Mouse (Mus musculus) embryonic facial prominence, embryonic 15.5 days (tissue): ENCODE data around the gene Apol9a. TPM values are rescaled to one million over a fixed set of nuclear protein-coding genes. Genes with fewer than 3 reads are reported as not detected.

Experiments used
- ATAC-seq: fragments of 200-750 bp; cut with Nextera tagmentation; 2 replicates; pipeline ENCODE4 v1.8.0; 2017; ENCODE audit warnings: low read depth, moderate TSS enrichment; ENCODE audit not compliant: insufficient number of reproducible peaks, low FRiP score, low TSS enrichment
- H3K27ac ChIP-seq: fragments of 300-500 bp; sonication (generic); replicated peaks from 2 replicates; pipeline ENCODE4 v1.5.1; 2015; ENCODE audit warnings: mild to moderate bottlenecking, inconsistent platforms
- H3K27me3 ChIP-seq: fragments of 300-500 bp; sonication (generic); 2 replicates; pipeline ENCODE4 v1.6.1; 2015; ENCODE audit warnings: inconsistent platforms
- H3K36me3 ChIP-seq: fragments of 300-500 bp; sonication (generic); 2 replicates; pipeline ENCODE4 v1.6.1; 2015; ENCODE audit warnings: mild to moderate bottlenecking, inconsistent platforms
- H3K4me1 ChIP-seq: fragments of 300-500 bp; sonication (generic); 2 replicates; pipeline ENCODE4 v1.6.1; 2015; ENCODE audit warnings: inconsistent platforms
- H3K4me2 ChIP-seq: fragments of 300-500 bp; sonication (generic); replicated peaks from 2 replicates; pipeline ENCODE4 v1.6.1; 2015; ENCODE audit warnings: mild to moderate bottlenecking, inconsistent platforms
- H3K4me3 ChIP-seq: fragments of 300-500 bp; sonication (generic); replicated peaks from 2 replicates; pipeline ENCODE4 v1.5.1; 2015; ENCODE audit warnings: mild to moderate bottlenecking, inconsistent platforms
- H3K9ac ChIP-seq: fragments of 300-500 bp; sonication (generic); 2 replicates; pipeline ENCODE4 v1.6.1; 2015; ENCODE audit warnings: inconsistent platforms
- H3K9me3 ChIP-seq: fragments of 300-500 bp; sonication (generic); replicated peaks from 2 replicates; pipeline ENCODE4 v1.6.1; 2016; ENCODE audit warnings: inconsistent platforms
- WGBS: fragments of 180-500 bp; shearing (Covaris S2); methylation state at CpG from one replicate; pipeline ENCODE4 v1.1.7; 2015; 5-methylcytosine and 5-hydroxymethylcytosine counted together
- polyA plus RNA-seq: library from polyadenylated mRNA; unstranded; fragments of >200 nt; fragmentation: Nextera tagmentation; extraction: Ambion mirVana; gene quantifications from 2 replicates; pipeline ENCODE4 v1.2.1, GENCODE M21; 2015

Apol9a gene
- polyA plus RNA-seq, 1 experiment from 2014 or later, result 0.13 TPM

GRCm38 (mm10) chr15:77370588-77370987, 40.3 kb downstream of the Apol9a start:
- Histone ChIP-seq H3K9me3 (no peaks in the 10 kb centered on the region), H3K4me2 (no peak overlapping the region), H3K9ac (no peak overlapping the region), H3K4me1 (peaks cover 26% of the 10 kb centered on the region), H3K27me3 (no peaks in the 10 kb centered on the region), H3K4me3 (no peak overlapping the region), H3K36me3 (no peaks in the 10 kb centered on the region), H3K27ac (no peak overlapping the region)
- 90% methylated on average over 8 of the region's 8 CpGs for WGBS
- ATAC-seq, result no peak

DNA sequence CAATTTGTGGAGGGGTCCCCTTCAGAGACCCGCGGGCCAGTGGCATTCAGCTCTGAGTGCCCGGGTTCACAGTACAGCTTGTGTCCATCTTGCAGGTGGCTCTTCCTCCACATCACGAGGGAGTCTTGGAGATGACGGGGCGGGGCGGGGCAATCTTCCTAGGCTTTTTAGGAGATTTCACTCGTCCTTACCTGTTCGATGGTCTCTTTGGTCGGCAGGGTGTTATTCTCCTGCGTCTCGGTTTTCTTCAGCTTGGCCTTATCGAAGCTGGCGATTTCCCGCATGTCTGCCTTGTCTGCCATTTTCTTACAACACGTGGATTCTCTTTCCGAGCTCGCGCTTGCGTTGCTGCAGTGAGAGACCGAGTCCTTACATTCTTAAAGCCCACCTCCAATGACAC, 41.0 kb downstream of the Apol9a start:
- Histone ChIP-seq H3K9ac (no peak overlapping the region), H3K4me1 (peaks cover 32% of the 10 kb centered on the region), H3K27me3 (no peaks in the 10 kb centered on the region), H3K27ac (no peak overlapping the region), H3K36me3 (no peaks in the 10 kb centered on the region), H3K4me2 (no peak overlapping the region), H3K9me3 (no peaks in the 10 kb centered on the region), H3K4me3 (no peak overlapping the region)
- 94% methylated on average over 21 of the region's 21 CpGs for WGBS
- no peak for ATAC-seq

- 0 out of 2 replicates have a peak overlapping the region, but pooled peaks have one; percentile 5 for H3K9ac ChIP-seq
- no peaks in the 10 kb centered on the region for H3K9me3 ChIP-seq
- WGBS, result 71% methylated on average over 12 of the region's 12 CpGs
- H3K27ac ChIP-seq, result peak overlapping the region; percentile 98; the same call in 1 of the 2 replicates
- H3K4me2 ChIP-seq, result peak overlapping the region; percentile 49
- H3K27me3 ChIP-seq, result no peaks in the 10 kb centered on the region
- peak overlapping the region; percentile 25; the same call in 1 of the 2 replicates for H3K4me3 ChIP-seq
- peaks cover 41% of the 10 kb centered on the region for H3K4me1 ChIP-seq
- no peak for ATAC-seq
- H3K36me3 ChIP-seq, result no peaks in the 10 kb centered on the region
Measured at GRCm38 (mm10) chr15:77368818-77369320, 42.1 kb downstream of the Apol9a start.

DNA sequence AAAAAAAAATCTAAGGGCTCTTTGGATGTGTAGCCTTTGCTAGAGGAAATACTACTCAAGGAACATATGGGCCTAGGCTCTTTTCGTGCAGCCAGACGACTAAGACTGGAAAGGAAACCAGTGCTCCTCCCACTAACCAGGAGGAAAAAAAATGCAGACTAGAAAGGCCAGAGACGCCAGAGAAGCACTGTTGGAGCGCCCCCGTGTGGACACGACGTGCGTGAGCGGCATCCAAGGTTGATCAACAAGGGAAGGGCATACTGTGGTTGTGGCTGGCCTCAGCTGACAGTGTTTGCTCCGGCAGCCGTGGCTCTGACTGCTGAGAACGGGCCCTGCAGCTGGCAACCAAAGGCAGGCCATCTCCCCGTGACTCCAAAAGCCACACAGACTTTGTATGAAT, 42.8 kb downstream of the Apol9a start:
- Histone ChIP-seq H3K9me3 (no peaks in the 10 kb centered on the region), H3K4me1 (peaks cover 48% of the 10 kb centered on the region), H3K27me3 (no peaks in the 10 kb centered on the region), H3K27ac (peak overlapping the region; percentile 98), H3K4me3 (peak overlapping the region; percentile 25; the same call in 1 of the 2 replicates), H3K4me2 (peak overlapping the region; percentile 49), H3K9ac (no peak overlapping the region), H3K36me3 (no peaks in the 10 kb centered on the region)
- ATAC-seq, result peak; percentile 60
- under 1% methylated on average over 13 of the region's 13 CpGs for WGBS

DNA sequence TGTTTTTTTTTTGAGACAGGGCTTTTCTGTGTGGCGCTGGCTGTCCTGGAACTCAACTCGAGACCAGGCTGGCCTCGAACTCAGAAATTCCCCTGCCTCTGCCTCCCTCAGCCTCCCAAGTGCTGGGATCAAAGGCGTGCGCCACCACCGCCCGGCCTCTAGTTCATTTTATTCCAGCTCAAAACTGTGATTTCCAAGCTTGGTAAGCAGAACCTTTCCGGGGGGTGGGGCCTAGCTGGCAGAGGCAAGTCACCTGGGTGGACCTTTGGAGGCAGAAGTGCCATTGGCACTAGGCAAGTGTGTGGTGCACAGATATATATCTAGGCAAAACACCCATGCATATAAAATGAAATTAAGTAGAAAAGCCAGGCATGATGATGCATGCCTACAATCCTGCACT, 43.4 kb downstream of the Apol9a start:
- H3K9me3 ChIP-seq, result no peaks in the 10 kb centered on the region
- peak overlapping the region; percentile 53 for H3K4me2 ChIP-seq
- peaks cover 54% of the 10 kb centered on the region for H3K4me1 ChIP-seq
- no peaks in the 10 kb centered on the region for H3K27me3 ChIP-seq
- no peaks in the 10 kb centered on the region for H3K36me3 ChIP-seq
- H3K27ac ChIP-seq, result peak overlapping the region; percentile 98
- peak overlapping the region; percentile 32 for H3K4me3 ChIP-seq
- H3K9ac ChIP-seq, result no peak overlapping the region
- 39% methylated on average over 8 of the region's 8 CpGs for WGBS
- no peak for ATAC-seq

DNA sequence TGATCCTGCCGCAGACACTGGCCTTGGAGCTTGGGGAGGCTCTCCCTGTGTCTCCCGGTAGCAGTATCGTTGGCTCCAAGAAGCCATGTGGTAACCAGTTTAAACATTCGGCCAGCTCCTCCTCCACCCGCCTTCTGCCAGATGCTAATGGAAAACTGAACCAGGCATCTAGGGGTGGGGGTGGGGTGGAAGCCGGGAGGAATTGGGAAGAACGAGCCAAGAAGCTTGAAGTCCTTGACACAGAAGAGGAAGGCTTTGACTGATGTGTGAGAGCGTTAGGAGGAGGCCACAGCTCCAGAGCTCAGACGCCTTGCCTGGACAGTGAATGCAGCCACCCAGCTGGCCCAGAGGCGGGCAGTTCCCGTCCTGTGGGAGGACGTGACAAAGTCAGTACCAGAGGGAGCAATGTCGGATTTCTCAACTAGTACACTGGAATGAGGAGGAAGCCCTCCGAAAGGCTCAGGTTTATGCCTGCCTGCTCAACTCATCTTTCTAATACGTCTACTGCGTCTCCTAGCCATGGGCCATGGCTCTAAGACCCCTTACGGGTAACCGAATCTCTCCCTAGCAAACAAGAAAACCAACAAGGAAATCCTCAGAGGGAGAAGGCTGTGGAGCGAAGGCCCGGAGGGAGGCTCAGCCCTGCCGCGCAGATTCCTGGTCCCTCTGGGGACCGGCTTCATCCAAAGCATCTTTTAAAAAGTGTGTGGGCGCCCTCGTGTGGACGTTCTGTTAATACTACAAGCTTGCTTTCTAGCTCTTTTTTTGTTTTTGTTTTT, 44.0 kb downstream of the Apol9a start:
- peak; percentile 70 for ATAC-seq
- Histone ChIP-seq H3K36me3 (no peaks in the 10 kb centered on the region), H3K4me3 (peak overlapping the region; percentile 32), H3K9me3 (no peaks in the 10 kb centered on the region), H3K4me2 (peak overlapping the region; percentile 53), H3K27ac (peak overlapping the region; percentile 98), H3K27me3 (no peaks in the 10 kb centered on the region), H3K9ac (peak overlapping the region; percentile 31; the same call in 1 of the 2 replicates), H3K4me1 (peaks cover 59% of the 10 kb centered on the region)
- WGBS, result under 1% methylated on average over 26 of the region's 26 CpGs

DNA sequence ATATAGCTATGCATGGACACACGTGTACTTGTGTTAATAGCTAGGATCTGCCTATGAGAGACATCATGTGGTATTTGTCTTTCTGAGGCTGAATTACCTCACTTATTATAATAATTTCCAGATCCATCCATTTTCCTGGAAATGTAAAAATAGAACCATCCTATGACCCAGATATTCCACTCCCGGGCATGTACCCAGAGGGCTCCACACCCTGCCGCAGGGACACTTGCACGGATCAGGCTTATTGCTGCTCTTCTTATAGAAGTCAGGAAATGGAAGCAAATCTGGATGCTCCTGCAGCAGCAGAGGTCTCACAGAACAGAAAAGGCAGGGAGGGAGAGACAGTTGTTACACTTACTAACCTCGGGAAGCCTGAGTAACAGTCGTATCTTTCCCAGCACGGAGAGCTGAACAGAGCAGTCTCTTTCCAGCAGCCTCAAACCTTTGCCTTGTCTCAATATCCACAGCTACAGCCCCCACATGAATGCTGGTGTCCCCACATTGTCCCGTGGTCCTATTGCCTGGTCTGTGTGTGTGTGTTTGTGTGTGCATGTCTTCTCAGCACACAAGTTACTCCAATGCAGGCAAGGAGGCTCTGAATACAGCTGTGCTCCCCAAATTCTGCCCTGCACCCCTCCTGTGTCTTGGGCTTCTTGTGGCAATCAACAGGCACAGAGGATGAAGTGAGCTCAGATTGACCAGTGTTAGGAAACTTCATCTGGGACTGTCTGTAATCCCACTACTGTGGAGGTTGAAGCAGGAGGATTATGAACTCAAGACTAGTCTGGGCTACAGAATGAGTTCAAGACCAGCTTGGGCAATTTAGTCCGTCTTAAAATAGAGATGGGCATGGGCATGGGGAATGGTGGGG, 45.0 kb downstream of the Apol9a start:
- H3K4me2 ChIP-seq, result peak overlapping the region; percentile 53
- peak overlapping the region; percentile 12; the same call in 1 of the 2 replicates for H3K9ac ChIP-seq
- H3K4me1 ChIP-seq, result peaks cover 64% of the 10 kb centered on the region
- 26% methylated on average over 9 of the region's 9 CpGs for WGBS
- peak overlapping the region; percentile 98 for H3K27ac ChIP-seq
- H3K36me3 ChIP-seq, result no peaks in the 10 kb centered on the region
- no peak; the same call in 1 of the 2 replicates for ATAC-seq
- H3K9me3 ChIP-seq, result no peaks in the 10 kb centered on the region
- H3K4me3 ChIP-seq, result peak overlapping the region; percentile 32; the same call in 1 of the 2 replicates
- no peaks in the 10 kb centered on the region for H3K27me3 ChIP-seq

DNA sequence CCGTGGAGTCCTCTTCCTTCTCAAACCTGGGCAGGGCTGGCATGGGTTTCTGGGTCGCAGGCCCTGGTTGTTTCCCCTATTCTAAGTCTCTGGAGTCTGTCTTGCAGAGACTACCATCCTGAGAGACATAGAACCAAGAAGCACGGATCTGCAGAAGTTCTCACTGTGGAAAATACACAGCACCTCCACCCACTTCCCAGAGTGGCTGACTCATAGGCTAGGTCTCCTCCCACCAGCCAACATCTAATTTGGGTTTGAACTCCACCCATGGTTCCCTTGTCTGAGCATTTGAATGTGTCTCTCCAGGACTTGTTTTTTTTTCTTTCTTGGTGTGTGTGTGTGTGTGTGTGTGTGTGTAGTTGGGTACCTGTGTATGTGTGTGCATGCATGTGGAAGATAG, 46.9 kb downstream of the Apol9a start:
- Histone ChIP-seq H3K9me3 (no peaks in the 10 kb centered on the region), H3K36me3 (no peaks in the 10 kb centered on the region), H3K9ac (no peak overlapping the region), H3K4me3 (no peak overlapping the region), H3K4me1 (peaks cover 69% of the 10 kb centered on the region), H3K27ac (peak overlapping the region; percentile 98), H3K4me2 (peak overlapping the region; percentile 21; the same call in 1 of the 2 replicates), H3K27me3 (no peaks in the 10 kb centered on the region)
- 40% methylated on average over 3 of the region's 3 CpGs for WGBS
- ATAC-seq, result no peak; the same call in 1 of the 2 replicates

GRCm38 (mm10) chr15:77363578-77363977, 47.4 kb downstream of the Apol9a start:
- 34% methylated on average over 6 of the region's 6 CpGs for WGBS
- Histone ChIP-seq H3K4me1 (peaks cover 68% of the 10 kb centered on the region), H3K9ac (no peak overlapping the region), H3K27ac (peak overlapping the region; percentile 98), H3K4me3 (no peak overlapping the region), H3K9me3 (no peaks in the 10 kb centered on the region), H3K27me3 (no peaks in the 10 kb centered on the region), H3K4me2 (peak overlapping the region; percentile 21; the same call in 1 of the 2 replicates), H3K36me3 (no peaks in the 10 kb centered on the region)
- ATAC-seq, result no peak

- H3K4me1 ChIP-seq, result peaks cover 68% of the 10 kb centered on the region
- H3K27me3 ChIP-seq, result no peaks in the 10 kb centered on the region
- no peaks in the 10 kb centered on the region for H3K9me3 ChIP-seq
- H3K4me3 ChIP-seq, result no peak overlapping the region
- peak overlapping the region; percentile 98 for H3K27ac ChIP-seq
- no peak overlapping the region; the same call in 1 of the 2 replicates for H3K4me2 ChIP-seq
- ATAC-seq, result no peak
- WGBS, result 13% methylated on average over 5 of the region's 5 CpGs
- H3K9ac ChIP-seq, result no peak overlapping the region
- no peaks in the 10 kb centered on the region for H3K36me3 ChIP-seq
Measured at GRCm38 (mm10) chr15:77362952-77363351, 48.0 kb downstream of the Apol9a start.

DNA sequence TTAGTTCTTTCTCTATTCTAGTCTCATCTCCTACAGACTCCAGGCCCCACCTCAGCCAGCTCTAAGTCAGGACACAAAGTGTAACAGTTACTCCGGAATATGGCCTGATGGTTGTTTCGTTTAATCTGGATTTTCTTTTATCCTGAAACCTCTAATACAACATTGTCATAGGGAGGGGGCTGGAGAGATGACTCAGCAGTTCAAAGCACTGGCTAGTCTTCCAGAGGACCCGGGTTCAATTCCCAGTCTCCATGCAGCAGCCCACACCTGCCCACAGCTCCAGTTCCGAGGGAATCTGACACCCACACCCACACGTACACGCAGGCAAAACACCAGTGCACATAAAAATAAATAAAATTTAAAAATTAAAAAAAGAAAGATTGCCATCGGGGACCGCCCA, 51.0 kb downstream of the Apol9a start:
- H3K4me1 ChIP-seq, result peaks cover 69% of the 10 kb centered on the region
- no peak for ATAC-seq
- no peak overlapping the region for H3K9ac ChIP-seq
- H3K4me2 ChIP-seq, result no peak overlapping the region
- no peak overlapping the region for H3K4me3 ChIP-seq
- 85% methylated on average over 8 of the region's 8 CpGs for WGBS
- H3K27me3 ChIP-seq, result no peaks in the 10 kb centered on the region
- no peaks in the 10 kb centered on the region for H3K9me3 ChIP-seq
- peak overlapping the region; percentile 92; the same call in 1 of the 2 replicates for H3K27ac ChIP-seq
- no peaks in the 10 kb centered on the region for H3K36me3 ChIP-seq
